Mouse (Mus musculus): ENCODE results near the gene Prkg2.

DNA sequence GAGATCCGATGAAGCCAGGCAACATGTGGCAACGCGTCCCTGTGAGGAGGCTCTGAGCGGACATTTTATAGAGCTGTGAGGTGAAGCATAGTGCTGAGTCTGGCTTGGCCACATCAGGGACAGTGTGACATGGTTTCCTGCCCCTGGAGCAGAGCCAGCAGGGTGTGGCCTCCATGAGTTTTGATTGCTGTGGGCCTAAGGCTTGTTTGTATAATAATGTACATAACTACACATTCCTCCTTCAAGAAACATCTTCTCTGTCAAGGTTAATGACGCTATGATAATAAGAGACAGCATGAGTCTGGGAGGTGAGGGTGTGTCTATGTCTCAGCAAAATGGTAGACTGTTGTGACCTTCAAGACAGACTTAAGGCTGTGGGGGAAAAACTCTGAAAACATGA is 118.4 kb downstream of the Prkg2 start:
- TF ChIP-seq CTCF (IDR thresholded peaks at IDR 0.05; ENCODE audit: low read depth) (no peak), EP300 (IDR thresholded peaks at IDR 0.05; ENCODE audit: low read depth) (no peak)
